Mouse (Mus musculus) neural tube, embryonic 11.5 days (tissue): ENCODE results near the gene Ddit4l. TPM values are rescaled to one million over a fixed set of nuclear protein-coding genes. Genes with fewer than 3 reads are reported as not detected.

Experiments used
- microRNA-seq: library from miRNA; unstranded; fragments of <30 nt; microRNA quantifications from one replicate; pipeline ENCODE4, GENCODE M21; 2016
- polyA plus RNA-seq: library from polyadenylated mRNA; unstranded; fragments of >200 nt; fragmentation: Nextera tagmentation; extraction: Ambion mirVana; gene quantifications from 2 replicates; pipeline ENCODE4 v1.2.1, GENCODE M21; 2014

Ddit4l gene
- polyA plus RNA-seq, 1 experiment from 2014 or later = 9.0 TPM

Small RNA genes within 50 kb of the gene (microRNA-seq; reads per million reads assigned to microRNA genes)
- gene Gm22468 = not detected

Other genes with a start within 250 kb of the Ddit4l start
- gene Gm21962, start 49.9 kb downstream of the Ddit4l start, polyA plus RNA-seq = not detected in 2 replicates
- 2,454 and 2,599 TPM in 2 replicates for gene H2afz, start 242.9 kb downstream of the Ddit4l start, polyA plus RNA-seq
- gene Dnajb14, start 246.1 kb downstream of the Ddit4l start, polyA plus RNA-seq = 8.7 and 11.0 TPM in 2 replicates